Mouse (Mus musculus) hindbrain, embryonic 11.5 days (tissue): Measurements from ENCODE around the gene Zranb1. TPM values are rescaled to one million over a fixed set of nuclear protein-coding genes. Genes with fewer than 3 reads are reported as not detected.

Experiments
- ATAC-seq: fragments of 200-750 bp; cut with Nextera tagmentation; 2 replicates; pipeline ENCODE4 v1.8.0; 2017; ENCODE audit warnings: mild to moderate bottlenecking, moderate TSS enrichment, moderate library complexity; ENCODE audit not compliant: low FRiP score
- DNase-seq: peaks from one replicate; pipeline ENCODE4 v3.0.0-alpha.2; 2015; ENCODE audit warnings: low spot score
- H3K27ac ChIP-seq: fragments of 300-500 bp; sonication (generic); 2 replicates; pipeline ENCODE4 v1.5.1; 2014; ENCODE audit warnings: mild to moderate bottlenecking, low read depth, low read length
- H3K27me3 ChIP-seq: fragments of 300-500 bp; sonication (generic); 2 replicates; pipeline ENCODE4 v1.6.1; 2014; ENCODE audit warnings: mild to moderate bottlenecking, low read length, moderate library complexity, mixed read lengths; ENCODE audit not compliant: control insufficient read depth, insufficient read depth
- H3K36me3 ChIP-seq: fragments of 300-500 bp; sonication (generic); 2 replicates; pipeline ENCODE4 v1.6.1; 2014; ENCODE audit warnings: mild to moderate bottlenecking, low read length, moderate library complexity, mixed read lengths; ENCODE audit not compliant: control insufficient read depth, insufficient read depth
- H3K4me1 ChIP-seq: fragments of 300-500 bp; sonication (generic); replicated peaks from 2 replicates; pipeline ENCODE4 v1.6.1; 2014; ENCODE audit warnings: low read length, mixed read lengths; ENCODE audit not compliant: control insufficient read depth, insufficient read depth
- H3K4me2 ChIP-seq: fragments of 300-500 bp; sonication (generic); replicated peaks from 2 replicates; pipeline ENCODE4 v1.6.1; 2014; ENCODE audit warnings: mild to moderate bottlenecking, low read depth, low read length
- H3K4me3 ChIP-seq: fragments of 300-500 bp; sonication (generic); 2 replicates; pipeline ENCODE4 v1.5.1; 2014; ENCODE audit warnings: low read depth, low read length
- H3K9ac ChIP-seq: fragments of 300-500 bp; sonication (generic); 2 replicates; pipeline ENCODE4 v1.6.1; 2014; ENCODE audit warnings: low read depth, low read length
- H3K9me3 ChIP-seq: fragments of 300-500 bp; sonication (generic); 2 replicates; pipeline ENCODE4 v1.6.1; 2016; ENCODE audit warnings: low read length; ENCODE audit not compliant: control insufficient read depth
- WGBS: fragments of 180-500 bp; shearing (Covaris S2); extraction: QIAGEN DNeasy Blood & Tissue Kit; methylation state at CpG from one replicate; pipeline ENCODE4 v1.1.7; 2014; 5-methylcytosine and 5-hydroxymethylcytosine counted together
- polyA plus RNA-seq: library from polyadenylated mRNA; unstranded; fragments of >200 nt; fragmentation: Nextera tagmentation; extraction: Ambion mirVana; gene quantifications from 2 replicates; pipeline ENCODE4 v1.2.1, GENCODE M21; 2014

Gene Zranb1
- polyA plus RNA-seq, 1 experiment from 2014 or later, result 18.7 TPM

GRCm38 (mm10) chr7:132891561-132892310 is 39.2 kb upstream of the Zranb1 start:
- DNase-seq (no peak), ATAC-seq (no peak)
- Histone ChIP-seq H3K9ac (no peak overlapping the region), H3K27me3 (no peaks in the 10 kb centered on the region), H3K4me3 (no peak overlapping the region), H3K36me3 (no peaks in the 10 kb centered on the region), H3K27ac (no peak overlapping the region), H3K4me2 (no peak overlapping the region), H3K4me1 (no peaks in the 10 kb centered on the region), H3K9me3 (no peaks in the 10 kb centered on the region)
- WGBS, result 92% methylated on average over 5 of the region's 5 CpGs

- H3K27ac ChIP-seq, result no peak overlapping the region
- H3K4me3 ChIP-seq, result no peak overlapping the region
- ATAC-seq (no peak), DNase-seq (no peak)
- no peak overlapping the region for H3K9ac ChIP-seq
- H3K4me2 ChIP-seq, result no peak overlapping the region
- no peaks in the 10 kb centered on the region for H3K9me3 ChIP-seq
- no peaks in the 10 kb centered on the region for H3K27me3 ChIP-seq
- WGBS, result 62% methylated on average over 4 of the region's 4 CpGs
- no peaks in the 10 kb centered on the region for H3K4me1 ChIP-seq
- H3K36me3 ChIP-seq, result no peaks in the 10 kb centered on the region
Measured at GRCm38 (mm10) chr7:132892311-132892661, 38.7 kb upstream of the Zranb1 start.

GRCm38 (mm10) chr7:132892806-132893205 is 38.1 kb upstream of the Zranb1 start:
- Histone ChIP-seq H3K27me3 (no peaks in the 10 kb centered on the region), H3K4me2 (no peak overlapping the region), H3K4me3 (no peak overlapping the region), H3K9me3 (no peaks in the 10 kb centered on the region), H3K27ac (no peak overlapping the region), H3K4me1 (no peaks in the 10 kb centered on the region), H3K9ac (no peak overlapping the region), H3K36me3 (no peaks in the 10 kb centered on the region)
- DNase-seq (no peak), ATAC-seq (no peak)
- 85% methylated on average over 7 of the region's 7 CpGs for WGBS

- no peak for DNase-seq
- no peaks in the 10 kb centered on the region for H3K9me3 ChIP-seq
- H3K4me1 ChIP-seq, result no peaks in the 10 kb centered on the region
- 81% methylated on average over 1 of the region's 1 CpGs for WGBS
- H3K36me3 ChIP-seq, result no peaks in the 10 kb centered on the region
- no peak for ATAC-seq
- H3K27ac ChIP-seq, result no peak overlapping the region
- H3K27me3 ChIP-seq, result no peaks in the 10 kb centered on the region
- no peak overlapping the region for H3K4me2 ChIP-seq
- no peak overlapping the region for H3K9ac ChIP-seq
- H3K4me3 ChIP-seq, result no peak overlapping the region
Measured at GRCm38 (mm10) chr7:132893336-132893735, 37.6 kb upstream of the Zranb1 start.

GRCm38 (mm10) chr7:132894841-132895555 is 35.9 kb upstream of the Zranb1 start:
- Histone ChIP-seq H3K36me3 (no peaks in the 10 kb centered on the region), H3K27me3 (no peaks in the 10 kb centered on the region), H3K4me2 (no peak overlapping the region), H3K4me3 (no peak overlapping the region), H3K27ac (no peak overlapping the region), H3K9me3 (no peaks in the 10 kb centered on the region), H3K4me1 (no peaks in the 10 kb centered on the region), H3K9ac (no peak overlapping the region)
- ATAC-seq, result no peak
- WGBS, result 84% methylated on average over 7 of the region's 7 CpGs
- DNase-seq, result no peak

- Histone ChIP-seq H3K4me2 (no peak overlapping the region), H3K9me3 (no peaks in the 10 kb centered on the region), H3K4me3 (no peak overlapping the region), H3K27me3 (no peaks in the 10 kb centered on the region), H3K9ac (no peak overlapping the region), H3K4me1 (no peaks in the 10 kb centered on the region), H3K36me3 (no peaks in the 10 kb centered on the region), H3K27ac (no peak overlapping the region)
- WGBS, result 88% methylated on average over 9 of the region's 9 CpGs
- DNase-seq (no peak), ATAC-seq (no peak)
Measured at GRCm38 (mm10) chr7:132896206-132896815, 34.6 kb upstream of the Zranb1 start.

- H3K27me3 ChIP-seq, result no peaks in the 10 kb centered on the region
- H3K27ac ChIP-seq, result no peak overlapping the region
- 79% methylated on average over 10 of the region's 10 CpGs for WGBS
- ATAC-seq, result no peak
- H3K4me1 ChIP-seq, result no peaks in the 10 kb centered on the region
- no peak overlapping the region for H3K4me2 ChIP-seq
- no peaks in the 10 kb centered on the region for H3K9me3 ChIP-seq
- no peak for DNase-seq
- no peaks in the 10 kb centered on the region for H3K36me3 ChIP-seq
- H3K9ac ChIP-seq, result no peak overlapping the region
- no peak overlapping the region for H3K4me3 ChIP-seq
Measured at GRCm38 (mm10) chr7:132897258-132897657, 33.7 kb upstream of the Zranb1 start.

- ATAC-seq, result no peak
- H3K27ac ChIP-seq, result no peak overlapping the region
- no peaks in the 10 kb centered on the region for H3K27me3 ChIP-seq
- H3K9me3 ChIP-seq, result no peaks in the 10 kb centered on the region
- no peak overlapping the region for H3K4me3 ChIP-seq
- no peak overlapping the region for H3K4me2 ChIP-seq
- H3K4me1 ChIP-seq, result no peaks in the 10 kb centered on the region
- H3K9ac ChIP-seq, result no peak overlapping the region
- H3K36me3 ChIP-seq, result no peaks in the 10 kb centered on the region
- peak; percentile 27 for DNase-seq
- WGBS, result 92% methylated on average over 2 of the region's 2 CpGs
Measured at GRCm38 (mm10) chr7:132898234-132898633, 32.7 kb upstream of the Zranb1 start.
